Mouse (Mus musculus) liver, postnatal 0 days (tissue): Measurements from ENCODE around the gene Ssh2.

ENCODE experiments used
- CTCF ChIP-seq: sonication (generic); IDR thresholded peaks from 2 replicates; pipeline ENCODE4 v1.5.1; 2016; ENCODE audit warnings: antibody characterized with exemption, low read depth
- EP300 ChIP-seq: IDR thresholded peaks from 2 replicates; pipeline ENCODE4 v1.6.1; 2016; ENCODE audit warnings: antibody characterized with exemption, low read depth, mild to moderate bottlenecking

GRCm38 (mm10) chr11:77451670-77452069 is 235.6 kb downstream of the Ssh2 start:
- TF ChIP-seq EP300 (no peak), CTCF (no peak)
